Mouse (Mus musculus): ENCODE measurements around the gene Pcbd1. TPM values are rescaled to one million over a fixed set of nuclear protein-coding genes. Genes with fewer than 3 reads are reported as not detected.

Pcbd1 gene
- total RNA-seq (2014; fragmentation: Nextera tagmentation) (7.9 and 18.7 TPM in 2 replicates), total RNA-seq (2017) (6.1 and 7.7 TPM in 2 replicates)

DNA sequence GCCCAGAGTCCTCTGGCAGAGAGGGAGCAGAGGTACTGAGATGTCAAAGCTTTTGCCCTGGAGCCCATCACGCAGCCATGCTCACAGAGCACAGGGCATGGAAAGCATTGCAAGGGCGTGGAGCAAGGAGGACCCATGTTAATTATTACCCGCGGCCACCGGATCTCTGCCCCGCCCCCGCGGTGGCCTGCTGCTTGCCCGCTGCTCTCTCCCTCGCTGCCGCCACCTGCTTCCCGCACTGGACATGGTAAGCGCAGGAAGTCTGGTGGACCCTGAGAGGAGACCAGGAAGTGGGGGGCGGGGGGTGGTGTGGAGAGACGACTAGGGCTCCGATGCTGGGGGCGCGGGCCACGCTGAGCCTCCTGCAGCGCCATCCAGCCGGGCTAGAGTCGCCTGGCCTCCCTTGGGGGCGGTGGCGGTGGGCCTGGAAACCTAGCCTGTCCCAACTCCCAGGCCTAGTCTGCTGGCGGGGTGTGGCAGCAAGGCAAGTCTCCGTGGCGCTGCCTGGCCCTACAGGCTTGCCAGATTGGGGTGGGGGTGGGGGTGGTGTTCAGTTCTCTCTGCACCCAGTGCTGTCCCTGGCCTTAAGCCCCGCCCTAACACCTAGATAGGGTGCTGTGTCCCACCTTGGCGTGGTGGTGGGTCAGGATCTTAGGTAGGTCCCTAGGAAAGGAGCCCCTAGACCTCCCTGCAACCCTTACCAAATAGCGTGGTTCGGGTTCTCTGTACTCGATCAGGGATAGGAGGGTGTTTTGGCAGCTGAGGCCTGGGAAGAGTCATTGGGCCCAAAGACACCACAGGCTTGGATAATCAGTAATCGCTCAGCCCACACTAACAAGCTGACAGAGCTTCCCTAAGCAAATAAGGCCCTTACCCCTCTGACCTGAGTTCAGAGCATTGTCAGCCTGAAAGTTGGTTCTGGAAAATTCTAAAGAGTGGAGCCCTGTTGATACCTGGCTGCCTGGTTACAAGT lies at the start of gene Pcbd1:
Gene Pcbd1 (plus strand): TSS at position 162 of the 973 bp plus-strand sequence.
- ATAC-seq (replicated peaks; ENCODE audit: poor library complexity, severe bottlenecking): peak; percentile 88

DNA sequence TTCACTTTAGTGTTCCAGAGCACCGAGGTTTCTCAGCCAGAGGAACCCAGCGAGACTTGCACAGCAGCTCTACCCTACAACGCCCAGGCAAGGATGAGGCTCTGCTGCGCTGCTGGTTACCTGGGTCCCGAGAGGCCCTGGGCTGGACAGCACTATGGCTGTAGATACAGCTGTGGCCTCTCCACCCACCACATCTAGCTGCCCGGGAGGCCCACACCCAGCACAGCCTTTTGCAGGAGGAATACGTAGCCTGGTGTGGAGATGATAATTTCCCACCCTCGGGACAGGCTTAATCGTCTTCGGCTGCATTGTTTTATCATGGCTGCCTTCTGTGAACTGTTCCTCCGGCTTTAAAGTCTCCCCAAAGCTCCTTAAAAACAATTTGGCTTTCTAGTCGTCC lies 49.5 kb upstream of the Pcbd1 start:
- ATAC-seq (replicated peaks; ENCODE audit: poor library complexity, severe bottlenecking): no peak

DNA sequence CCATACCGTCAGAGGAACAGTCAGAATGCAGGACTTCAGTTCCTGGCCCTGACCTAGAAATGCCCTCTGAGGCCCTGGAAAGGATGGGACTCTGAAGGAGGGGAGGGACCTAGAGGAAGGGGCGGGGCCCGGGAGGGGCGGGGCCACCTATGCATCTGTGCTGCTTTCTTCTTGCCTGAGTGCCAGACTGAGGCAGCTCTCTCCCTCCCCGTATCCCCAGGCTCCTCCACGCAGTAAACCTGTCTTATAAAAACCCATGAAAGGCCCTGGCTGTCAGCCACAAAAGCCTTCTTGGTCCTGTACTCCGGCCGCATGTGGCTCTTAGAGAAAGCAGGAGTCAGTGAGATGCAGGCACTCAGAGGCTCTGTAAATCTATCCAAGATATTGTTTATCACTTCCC lies 44.0 kb upstream of the Pcbd1 start:
- ATAC-seq (replicated peaks; ENCODE audit: poor library complexity, severe bottlenecking): no peak

DNA sequence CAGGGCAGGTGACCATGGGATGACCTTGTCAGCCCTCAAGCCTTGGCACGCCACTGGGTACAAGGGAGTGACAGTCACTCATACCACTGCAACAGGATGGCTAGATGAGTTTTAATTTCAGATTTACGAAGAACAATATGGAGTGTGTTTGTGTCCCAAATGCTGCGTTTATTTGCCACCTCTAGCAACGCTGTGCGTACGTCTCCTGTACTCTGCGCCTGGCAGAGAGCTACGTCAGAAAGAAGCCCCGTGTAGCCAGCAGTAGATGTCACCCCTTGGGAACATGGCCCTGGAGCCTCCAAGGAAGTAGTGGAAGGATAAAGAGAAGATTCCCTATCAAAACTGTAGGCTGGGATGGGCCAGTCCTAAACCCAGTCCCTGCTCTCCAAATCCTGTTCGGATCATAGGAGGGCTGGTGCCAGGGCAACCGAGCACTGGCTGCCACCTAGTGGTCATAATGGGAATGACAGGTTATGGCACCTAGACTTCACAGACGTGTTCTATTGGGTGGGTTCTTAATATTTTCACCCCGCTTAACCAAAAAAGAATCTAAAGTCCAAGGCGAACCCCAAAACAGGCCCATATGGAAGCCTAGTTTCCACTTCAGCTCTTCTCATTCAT lies 37.0 kb upstream of the Pcbd1 start:
- ATAC-seq (replicated peaks; ENCODE audit: poor library complexity, severe bottlenecking): peak; percentile 84

DNA sequence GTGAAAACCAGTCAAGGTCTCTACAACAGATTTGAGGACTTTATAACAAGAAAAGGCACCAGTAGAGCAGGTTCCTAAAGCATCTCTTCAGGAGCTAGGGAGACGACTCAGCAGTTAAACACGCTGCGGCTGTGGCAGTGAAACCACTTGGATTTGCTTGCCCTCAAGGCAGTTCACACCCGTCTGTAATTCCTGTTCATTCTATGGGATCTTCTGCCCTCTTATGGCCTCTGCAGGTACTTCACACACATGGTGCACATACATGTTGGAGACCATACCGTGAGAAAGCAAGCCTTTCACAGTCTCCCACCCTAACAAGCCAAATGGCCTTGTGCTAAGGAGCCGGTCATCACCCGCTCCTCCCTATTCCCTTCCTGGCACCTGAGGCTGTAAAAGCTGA lies 32.5 kb upstream of the Pcbd1 start:
- ATAC-seq (replicated peaks; ENCODE audit: poor library complexity, severe bottlenecking): no peak

DNA sequence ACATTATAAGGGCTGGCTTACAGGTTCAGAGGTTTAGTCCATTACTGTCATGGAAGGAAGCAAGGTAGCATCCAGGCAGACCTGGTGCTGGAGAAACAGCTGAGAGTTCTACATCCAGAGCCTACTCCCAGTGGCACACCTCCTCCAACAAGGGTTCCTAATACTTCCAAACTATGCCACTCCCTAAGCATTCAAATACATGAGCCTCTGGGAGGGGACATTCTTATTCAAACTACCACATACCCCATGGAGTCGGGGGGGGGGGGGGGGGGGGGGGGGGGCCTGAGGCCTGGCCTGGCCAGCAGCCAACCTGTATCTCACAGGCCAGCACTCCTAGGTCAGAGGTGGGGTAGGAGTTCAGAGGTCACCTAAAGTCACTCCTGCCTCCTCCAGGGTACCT lies 30.0 kb upstream of the Pcbd1 start:
- ATAC-seq (replicated peaks; ENCODE audit: poor library complexity, severe bottlenecking): no peak

DNA sequence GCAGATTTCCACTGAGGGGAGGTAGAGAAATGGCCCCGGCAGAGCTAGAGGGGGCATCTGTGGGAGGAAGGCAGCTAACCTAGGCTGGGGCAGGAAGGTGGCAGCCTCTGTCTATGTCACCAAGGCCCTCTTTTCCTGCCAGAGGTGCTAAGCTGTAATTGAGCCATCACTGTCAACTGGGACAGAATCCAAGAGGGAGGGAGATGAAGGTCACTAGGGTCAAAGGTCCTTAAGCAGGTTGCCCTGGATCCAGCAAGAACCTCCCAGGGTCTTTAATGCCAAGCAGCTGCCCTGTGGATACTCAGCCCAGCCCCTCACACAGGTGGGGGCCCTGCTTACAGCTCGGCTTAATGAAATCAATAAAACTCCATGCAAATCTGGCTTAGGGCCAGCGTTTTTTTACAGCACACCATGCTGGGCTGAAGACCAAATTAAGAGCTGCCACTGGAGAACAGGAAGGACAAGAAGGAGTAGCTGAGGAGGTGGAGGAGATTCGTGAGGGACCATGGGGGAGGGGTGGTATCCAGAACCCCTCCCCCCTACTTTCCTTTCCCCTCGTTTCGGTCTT lies 29.5 kb upstream of the Pcbd1 start:
- ATAC-seq (replicated peaks; ENCODE audit: poor library complexity, severe bottlenecking): no peak

DNA sequence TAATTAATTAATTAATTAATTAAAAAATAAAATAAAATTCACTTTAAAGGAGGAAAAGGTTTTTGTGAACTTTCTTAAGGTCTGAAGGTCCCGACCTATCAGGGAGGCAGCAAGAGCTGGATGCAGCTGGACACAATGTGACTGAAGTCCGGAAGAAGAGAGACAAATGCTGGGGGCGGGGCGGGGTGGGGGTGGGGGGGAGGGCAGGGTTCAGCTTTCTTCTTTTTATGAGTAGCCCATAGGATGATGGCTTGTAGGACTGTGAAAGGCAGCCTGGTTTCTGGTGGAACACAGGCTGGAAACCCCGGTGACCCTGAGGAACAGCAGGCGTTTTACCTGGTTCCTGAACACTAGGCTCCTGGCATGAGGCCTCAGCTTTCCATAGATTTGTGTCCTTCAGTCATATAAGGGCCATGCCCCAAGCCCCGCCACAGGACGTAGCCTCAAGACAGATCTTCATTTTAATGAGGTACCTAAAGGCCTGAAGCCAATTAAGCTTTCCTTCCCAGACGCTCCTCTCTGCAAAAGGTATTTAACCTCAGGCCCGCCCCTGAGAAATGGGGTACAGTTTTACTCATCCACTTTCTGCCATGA lies 25.8 kb upstream of the Pcbd1 start:
- no peak for ATAC-seq (replicated peaks; ENCODE audit: poor library complexity, severe bottlenecking)

DNA sequence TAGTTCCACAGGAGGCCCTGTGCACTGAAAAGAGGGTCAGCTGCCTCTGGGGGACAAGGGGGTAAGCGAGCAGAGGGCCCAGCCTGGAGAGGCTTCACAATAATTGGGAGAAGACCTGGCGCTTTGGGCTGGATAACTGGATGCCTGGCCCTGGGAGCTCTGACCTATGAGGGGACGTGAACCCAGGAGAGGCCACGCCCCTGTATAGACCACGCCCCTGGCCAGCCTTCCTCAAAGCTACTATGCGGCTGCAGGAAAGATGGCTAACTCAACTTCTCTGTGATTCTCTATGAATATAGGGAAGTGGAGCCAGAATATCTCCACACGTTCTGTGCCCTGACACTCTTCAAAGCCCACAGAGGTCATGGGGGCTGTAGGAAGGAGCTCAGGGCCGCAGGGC lies 24.5 kb upstream of the Pcbd1 start:
- ATAC-seq (replicated peaks; ENCODE audit: poor library complexity, severe bottlenecking): peak; percentile 75

DNA sequence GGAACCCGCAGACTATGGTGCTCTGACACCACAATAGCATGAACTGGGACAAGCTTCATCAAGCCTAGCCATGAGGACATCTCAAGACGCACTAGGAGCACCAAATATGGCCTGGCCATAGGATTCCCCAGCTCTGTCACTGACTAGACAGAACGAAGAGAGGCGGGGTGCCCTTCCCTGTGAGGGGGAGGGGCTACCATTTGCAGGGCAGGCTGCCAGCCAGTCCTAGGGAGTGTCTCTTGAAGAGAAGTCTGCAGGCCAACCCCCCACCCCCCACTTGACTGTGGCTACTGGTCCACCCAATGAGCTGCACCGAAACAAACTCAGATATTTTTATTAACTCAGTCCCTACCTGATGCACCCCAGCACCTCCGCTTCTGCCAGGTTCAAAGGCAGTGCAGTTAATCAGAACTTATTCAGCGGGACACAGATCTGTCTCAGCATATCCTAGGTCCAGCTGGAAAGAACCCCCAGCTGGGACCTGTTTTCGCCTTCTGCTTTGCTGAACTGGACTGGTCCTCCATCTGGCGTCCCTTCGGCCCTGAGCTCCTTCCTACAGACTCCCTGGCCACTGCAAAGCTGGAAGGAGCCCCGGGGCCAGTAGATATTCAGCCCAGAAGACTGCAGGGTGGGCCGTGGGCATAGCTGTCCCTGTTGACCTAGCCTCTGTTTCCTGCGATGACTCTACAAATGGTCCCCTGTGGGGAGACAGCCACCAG lies 23.7 kb upstream of the Pcbd1 start:
- no peak for ATAC-seq (replicated peaks; ENCODE audit: poor library complexity, severe bottlenecking)

DNA sequence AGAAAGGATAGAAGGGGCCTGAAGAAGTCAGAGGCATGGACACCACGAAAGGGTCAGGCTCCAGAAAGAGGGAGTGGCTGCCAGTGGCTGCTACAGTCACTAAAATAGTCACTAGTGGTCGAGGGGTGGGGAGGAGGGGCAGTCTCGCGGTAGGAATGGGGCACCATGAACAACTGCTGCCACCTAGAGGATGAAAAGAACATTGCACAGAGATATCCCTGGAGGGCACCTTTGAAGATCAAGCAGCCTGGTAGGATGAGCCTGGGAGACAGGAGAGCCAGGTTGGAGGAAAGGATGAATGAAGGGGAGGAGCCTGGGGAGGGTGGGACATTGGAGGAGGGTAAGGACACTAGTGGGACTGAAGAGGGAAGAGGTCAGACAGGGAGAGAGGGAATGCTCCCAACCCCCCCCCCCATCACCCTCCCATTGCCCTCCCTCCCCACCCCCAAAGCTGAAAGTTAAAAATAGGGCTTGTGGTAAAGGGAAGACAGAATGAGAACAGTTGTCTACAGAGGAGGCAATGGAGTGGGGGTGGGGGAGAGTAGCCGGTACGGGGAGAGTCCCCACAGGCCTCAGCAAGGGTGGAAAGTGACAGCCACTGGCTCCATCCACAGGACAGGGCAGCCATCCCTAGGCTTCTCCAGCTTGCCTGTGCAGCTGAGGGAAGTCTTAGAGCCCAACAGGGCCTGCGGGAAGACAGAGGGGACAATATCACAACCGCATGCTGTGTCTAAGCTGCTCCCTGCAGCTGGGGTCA lies 20.5 kb upstream of the Pcbd1 start:
- ATAC-seq (replicated peaks; ENCODE audit: poor library complexity, severe bottlenecking): peak; percentile 57

DNA sequence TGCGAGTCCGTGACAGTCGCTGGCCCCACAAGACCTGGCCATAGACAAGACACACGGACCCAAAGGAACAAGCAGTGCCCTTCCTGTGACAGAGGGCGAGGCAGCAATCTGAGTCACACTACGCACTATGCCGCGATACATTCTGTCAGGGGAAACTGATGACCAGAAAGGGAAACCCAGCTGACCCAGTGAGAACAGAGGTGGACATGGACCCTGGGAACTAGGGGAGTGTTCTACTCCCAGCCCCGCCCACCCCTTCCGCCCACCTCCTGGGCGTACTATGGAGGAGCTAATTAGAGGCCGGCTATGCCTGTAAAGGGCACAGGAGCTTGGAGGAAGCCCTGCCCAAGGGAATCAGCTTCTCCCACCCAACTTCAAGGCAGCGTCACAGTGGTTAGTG lies 19.9 kb upstream of the Pcbd1 start:
- ATAC-seq (replicated peaks; ENCODE audit: poor library complexity, severe bottlenecking): no peak

DNA sequence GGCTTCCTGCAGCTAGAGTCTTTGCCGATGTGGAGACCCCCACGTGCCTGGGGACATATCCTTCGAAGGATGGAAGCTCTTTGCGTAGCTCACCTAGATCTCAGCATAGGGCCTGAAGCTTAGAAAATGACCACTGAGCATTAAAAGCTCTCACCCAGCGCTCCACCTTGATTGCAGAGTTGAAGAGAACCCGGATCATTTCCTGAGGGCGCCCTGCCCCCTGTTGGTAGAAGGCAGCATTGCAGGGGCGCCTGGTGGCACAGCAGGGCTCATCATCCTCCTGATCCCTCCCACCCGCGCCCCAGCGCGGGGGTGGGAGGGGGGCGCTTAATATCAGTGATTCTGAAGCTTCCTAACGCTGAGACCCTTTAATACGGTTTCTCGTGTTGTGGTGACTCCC lies 16.8 kb upstream of the Pcbd1 start:
- peak; percentile 55; the same call in 1 of the 2 replicates for ATAC-seq (replicated peaks; ENCODE audit: poor library complexity, severe bottlenecking)

DNA sequence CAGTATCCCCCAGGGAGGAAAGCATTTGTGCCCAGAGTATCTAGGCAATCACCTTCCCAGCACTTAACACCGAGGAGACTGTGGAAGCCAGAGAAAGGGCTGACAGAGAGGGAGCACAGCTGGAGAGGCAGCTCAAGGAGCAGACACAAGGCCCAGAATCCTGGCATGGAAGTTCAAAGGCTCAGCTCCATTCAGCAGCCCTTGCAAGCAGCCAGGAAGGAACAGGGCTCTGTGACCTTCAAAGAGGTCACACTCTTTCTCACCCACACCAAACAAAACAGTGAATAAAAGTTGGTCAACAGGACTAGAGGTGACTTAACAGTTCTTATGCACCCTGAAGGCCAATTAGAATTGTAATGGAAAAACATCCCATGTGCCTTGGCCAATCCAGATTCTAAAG lies 14.5 kb upstream of the Pcbd1 start:
- ATAC-seq (replicated peaks; ENCODE audit: poor library complexity, severe bottlenecking): no peak

DNA sequence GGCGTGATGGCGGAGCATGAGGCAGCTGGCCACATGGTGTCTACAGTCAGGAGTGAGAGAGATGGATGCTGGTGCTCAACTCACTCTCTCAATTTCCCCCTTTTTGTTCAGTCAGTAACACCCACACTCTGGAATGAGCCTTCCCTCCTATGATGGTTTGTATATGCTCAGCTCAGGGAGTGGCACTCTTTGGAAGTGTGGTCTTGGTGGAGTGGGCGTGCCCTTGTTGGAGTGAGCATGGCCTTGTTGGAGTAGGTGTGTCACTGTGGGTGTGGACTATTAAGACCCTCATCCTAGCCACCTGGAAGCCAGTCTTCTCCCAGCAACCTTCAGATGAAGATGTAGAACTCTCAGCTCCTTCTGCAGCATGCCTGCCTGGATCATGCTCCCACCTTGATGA lies 13.5 kb upstream of the Pcbd1 start:
- ATAC-seq (replicated peaks; ENCODE audit: poor library complexity, severe bottlenecking): no peak

DNA sequence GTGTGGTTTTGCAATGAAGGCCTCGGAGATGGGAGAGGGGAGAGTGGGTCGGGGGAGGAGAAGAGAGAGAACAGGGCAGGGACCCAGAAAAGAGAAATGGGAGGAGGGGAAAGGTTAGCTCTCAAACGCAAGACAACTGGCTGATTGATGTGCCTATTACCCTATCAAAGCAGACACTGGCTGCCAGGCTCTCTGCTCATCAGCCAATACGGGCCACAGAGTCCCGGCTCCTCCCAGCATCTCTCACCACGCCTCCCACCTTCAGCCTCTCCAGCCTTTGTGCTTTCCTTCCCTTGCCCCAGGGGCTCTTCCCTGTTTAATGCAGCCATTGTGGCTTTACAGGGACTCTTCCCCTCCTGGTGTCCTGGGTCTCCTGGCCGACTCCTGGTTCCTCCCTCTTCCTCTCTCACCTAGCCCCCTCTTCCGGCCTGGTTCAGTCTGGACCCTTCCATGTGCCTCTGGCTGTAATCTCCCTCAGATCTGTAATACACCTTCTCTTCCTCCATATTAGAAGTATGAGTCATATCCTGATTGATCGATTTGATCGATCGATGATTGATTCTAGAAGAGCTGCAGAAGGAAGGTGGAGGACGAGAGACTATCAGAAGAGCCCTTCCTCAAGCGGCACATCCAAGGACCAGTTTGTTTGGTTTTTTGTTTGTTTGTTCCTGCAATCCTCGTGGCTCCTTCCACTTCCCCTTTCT lies 8.8 kb upstream of the Pcbd1 start:
- peak; percentile 78 for ATAC-seq (replicated peaks; ENCODE audit: poor library complexity, severe bottlenecking)

DNA sequence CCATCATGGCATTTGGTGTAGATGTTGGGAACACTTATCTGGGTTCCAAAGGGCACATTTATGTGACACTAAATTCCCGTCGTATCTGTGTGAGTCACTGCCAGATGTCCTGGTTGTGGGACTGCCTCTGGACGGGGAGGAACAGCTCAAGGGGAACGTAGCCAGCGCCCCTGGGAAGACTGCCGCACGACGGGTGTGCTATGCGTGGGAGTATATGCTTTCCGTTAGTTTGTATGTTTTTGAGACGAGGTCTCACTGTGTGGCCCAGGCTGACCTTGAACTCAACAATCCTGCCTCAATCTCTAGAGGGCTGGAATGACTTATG lies 8.2 kb upstream of the Pcbd1 start:
- no peak for ATAC-seq (replicated peaks; ENCODE audit: poor library complexity, severe bottlenecking)

DNA sequence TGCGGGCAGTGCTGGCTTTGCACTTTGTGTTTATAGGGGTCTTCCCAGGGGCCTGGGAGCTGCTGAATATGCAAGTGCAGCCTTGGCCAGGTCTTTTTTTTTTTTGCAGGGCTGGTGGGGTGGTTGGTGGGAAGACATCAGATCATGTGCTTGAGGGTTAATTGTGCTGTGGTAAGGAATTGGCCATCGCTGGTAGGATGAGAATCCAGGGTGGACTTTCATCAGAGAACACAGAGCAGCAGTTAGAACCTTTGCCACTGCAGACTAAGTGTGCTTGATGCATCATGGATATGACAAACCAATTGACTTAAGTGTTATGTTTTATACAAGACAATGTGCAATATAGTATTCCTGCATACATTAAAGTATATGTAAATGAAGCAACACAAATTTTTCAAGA lies 3.8 kb upstream of the Pcbd1 start:
- no peak for ATAC-seq (replicated peaks; ENCODE audit: poor library complexity, severe bottlenecking)

DNA sequence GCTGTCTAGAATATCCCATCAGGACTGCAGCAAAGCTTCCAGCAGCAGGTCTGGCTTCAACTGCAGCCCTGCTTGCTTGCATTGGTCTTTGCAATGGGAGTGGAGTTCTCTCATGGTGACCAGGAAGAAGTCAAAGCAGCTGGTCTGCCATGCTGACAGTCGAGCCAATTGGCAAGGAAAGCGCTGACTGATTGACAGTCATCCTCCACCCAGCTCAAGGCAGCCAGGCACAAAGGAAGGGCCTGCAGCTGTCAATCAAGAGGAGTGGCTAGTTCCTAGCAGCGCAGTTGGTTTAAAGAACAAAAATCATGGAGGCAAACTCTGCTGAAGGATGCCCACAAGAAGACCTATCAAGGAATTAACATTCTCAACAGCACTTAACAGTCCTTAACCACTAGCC lies 2.6 kb upstream of the Pcbd1 start:
- no peak for ATAC-seq (replicated peaks; ENCODE audit: poor library complexity, severe bottlenecking)

Data from granulocyte monocyte progenitor cell, adult 5-6 weeks (primary cell).